Mouse (Mus musculus): ENCODE results near the gene Acot13. TPM values are rescaled to one million over a fixed set of nuclear protein-coding genes. Genes with fewer than 3 reads are reported as not detected.
A peak's percentile ranks its signal among the peaks of the same experiment; 100 is the strongest.

Acot13 gene
- total and polyA plus RNA-seq, 2 experiments from 2014 or later, result 29.1 to 74.2 TPM

DNA sequence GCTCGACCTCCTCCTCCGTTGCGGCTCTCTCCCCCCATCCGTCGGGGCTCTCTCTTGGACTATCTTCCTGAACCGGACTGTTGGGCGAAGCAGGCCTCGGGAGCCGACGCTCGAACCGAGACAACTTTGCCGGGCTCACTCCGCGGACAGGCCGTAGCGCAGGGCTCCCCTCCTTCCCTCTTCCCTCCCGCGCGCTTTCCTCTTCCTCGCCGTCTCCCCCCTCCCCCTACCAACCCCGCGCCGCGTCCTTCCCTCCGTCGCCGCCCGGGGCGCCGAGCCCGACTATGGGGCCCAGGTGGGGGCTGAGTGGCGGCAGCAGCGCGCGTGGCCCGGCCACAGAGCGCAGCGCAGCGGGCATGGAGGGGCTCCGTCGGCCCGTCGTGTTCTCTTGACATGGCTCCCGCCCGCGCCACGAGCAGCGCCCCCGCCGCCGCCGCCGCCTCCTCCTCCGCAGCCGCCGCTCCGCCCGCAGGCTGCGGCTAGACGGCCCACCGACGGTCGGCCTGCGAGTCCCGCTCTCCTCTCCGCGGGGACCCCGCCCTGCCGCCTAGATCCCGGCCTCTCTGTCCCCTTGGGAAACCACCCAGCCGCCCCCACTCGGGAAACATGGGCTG is 29.9 kb downstream of the Acot13 start, which contains the start of gene BC005537:
TSS of gene BC005537 (plus strand) at position 350 of the 614 bp plus-strand sequence.
- no peaks in the 10 kb centered on the region for H3K27me3 ChIP-seq (ENCODE audit: insufficient read depth, low read length)
- no peaks in the 10 kb centered on the region for H3K9me3 ChIP-seq (ENCODE audit: low read length)
- peak within 1 kb of the TSS; percentile 87 for H3K9ac ChIP-seq
- peak within 1 kb of the TSS; percentile 98 for H3K27ac ChIP-seq (ENCODE audit: low read depth, low read length)
- peak within 1 kb of the TSS; percentile 68 for H3K4me3 ChIP-seq (ENCODE audit: low read depth, low read length)
- TF ChIP-seq CTCF (IDR thresholded peaks at IDR 0.05; ENCODE audit: low read depth), result peak; percentile 58
- WGBS, result 4% methylated on average over 72 of the region's 74 CpGs
- H3K4me1 ChIP-seq (ENCODE audit: insufficient read depth), result peaks cover 13% of the 10 kb centered on the region
- peak; percentile 72 for ATAC-seq
- DNase-seq, result peak; percentile 73
- 0 out of 2 replicates have a peak, but pooled peaks cover 3% of the 10 kb centered on the region for H3K36me3 ChIP-seq (ENCODE audit: insufficient read depth)
- peak within 1 kb of the TSS; percentile 68 for H3K4me2 ChIP-seq (ENCODE audit: low read depth)

DNA sequence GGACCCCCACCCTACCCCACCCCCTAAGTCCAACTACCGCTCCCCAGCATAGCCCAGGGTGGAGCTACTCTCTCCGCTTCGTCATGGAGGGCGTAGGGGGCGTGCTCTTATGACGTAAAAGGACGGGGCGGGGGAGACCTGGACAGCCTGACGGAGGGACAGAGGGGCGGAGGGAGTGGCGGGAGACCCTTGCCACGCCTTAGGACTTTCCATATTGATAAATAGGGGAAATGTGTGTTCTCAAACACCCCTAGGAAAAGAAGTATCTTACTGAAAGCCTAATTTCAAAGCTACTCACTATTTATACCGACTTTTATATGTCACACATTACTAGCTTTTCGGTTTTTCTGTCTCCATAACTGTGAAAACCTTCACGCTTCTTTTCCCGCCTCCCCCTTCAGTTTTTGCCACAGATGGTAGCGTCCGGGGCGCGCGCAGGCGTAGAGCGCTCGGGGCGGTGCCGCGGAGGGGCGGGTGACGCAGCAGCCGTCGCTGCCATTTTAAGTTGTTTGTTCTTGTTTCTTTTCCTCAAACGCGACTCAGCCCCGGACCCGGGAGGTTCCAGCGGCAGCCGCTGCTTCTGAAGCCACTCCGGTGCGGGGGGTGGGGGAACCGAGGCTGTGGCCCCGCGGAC is 30.5 kb downstream of the Acot13 start:
- DNase-seq (peak; percentile 98), ATAC-seq (peak; percentile 94)
- Histone ChIP-seq H3K36me3 (ENCODE audit: insufficient read depth) (0 out of 2 replicates have a peak, but pooled peaks cover 3% of the 10 kb centered on the region), H3K27ac (ENCODE audit: low read depth, low read length) (peak overlapping the region; percentile 98), H3K4me3 (ENCODE audit: low read depth, low read length) (peak overlapping the region; percentile 68), H3K4me1 (ENCODE audit: insufficient read depth) (peaks cover 13% of the 10 kb centered on the region), H3K9ac (peak overlapping the region; percentile 87), H3K27me3 (ENCODE audit: insufficient read depth, low read length) (no peaks in the 10 kb centered on the region), H3K9me3 (ENCODE audit: low read length) (no peaks in the 10 kb centered on the region), H3K4me2 (ENCODE audit: low read depth) (peak overlapping the region; percentile 68)
- under 1% methylated on average over 42 of the region's 42 CpGs for WGBS
- TF ChIP-seq CTCF (IDR thresholded peaks at IDR 0.05; ENCODE audit: low read depth), result 0 out of 2 replicates have a peak, but pooled peaks have one; percentile 20

DNA sequence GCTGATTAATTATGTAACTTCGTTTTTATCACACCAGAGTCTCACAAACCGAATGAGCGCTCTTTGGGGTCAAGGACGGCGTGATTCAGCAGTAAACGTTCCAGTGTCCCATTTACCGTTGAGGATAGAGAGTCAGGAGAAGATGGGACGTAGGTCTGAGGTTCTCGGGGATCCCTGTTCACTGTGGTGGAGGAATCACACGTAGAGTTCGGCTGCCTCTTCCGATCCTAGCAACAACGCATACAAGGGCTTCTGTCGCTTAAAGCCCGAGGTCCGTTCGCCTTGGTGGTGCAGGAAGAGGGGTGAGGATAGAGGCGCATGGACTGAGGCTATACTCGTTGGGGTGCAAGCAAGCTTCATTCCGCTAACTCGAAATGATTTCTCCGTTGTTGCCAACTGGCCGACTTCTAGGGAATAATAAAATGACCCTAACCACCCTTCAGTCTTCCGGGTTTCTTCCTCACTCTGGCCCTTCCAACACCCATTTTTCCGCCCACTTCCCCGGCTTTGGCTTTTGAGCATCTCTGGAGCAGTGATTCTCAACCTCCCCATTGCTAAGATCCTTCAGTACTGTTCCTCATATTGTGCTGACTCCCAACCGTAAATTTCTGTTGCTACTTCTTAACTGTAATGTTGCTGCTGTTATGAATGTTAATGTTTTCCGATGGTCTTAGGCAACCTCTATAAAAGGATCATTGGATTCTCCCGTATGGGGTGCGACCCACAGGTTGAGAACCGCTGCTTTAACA is 31.2 kb downstream of the Acot13 start:
- ATAC-seq (peak; percentile 37), DNase-seq (no peak)
- Histone ChIP-seq H3K27ac (ENCODE audit: low read depth, low read length) (peak overlapping the region; percentile 98), H3K9ac (peak overlapping the region; percentile 87), H3K4me1 (ENCODE audit: insufficient read depth) (peaks cover 13% of the 10 kb centered on the region), H3K4me3 (ENCODE audit: low read depth, low read length) (peak overlapping the region; percentile 68), H3K27me3 (ENCODE audit: insufficient read depth, low read length) (no peaks in the 10 kb centered on the region), H3K9me3 (ENCODE audit: low read length) (no peaks in the 10 kb centered on the region), H3K36me3 (ENCODE audit: insufficient read depth) (no peaks in the 10 kb centered on the region), H3K4me2 (ENCODE audit: low read depth) (peak overlapping the region; percentile 68)
- WGBS, result 1% methylated on average over 31 of the region's 31 CpGs
- TF ChIP-seq CTCF (IDR thresholded peaks at IDR 0.05; ENCODE audit: low read depth), result no peak

DNA sequence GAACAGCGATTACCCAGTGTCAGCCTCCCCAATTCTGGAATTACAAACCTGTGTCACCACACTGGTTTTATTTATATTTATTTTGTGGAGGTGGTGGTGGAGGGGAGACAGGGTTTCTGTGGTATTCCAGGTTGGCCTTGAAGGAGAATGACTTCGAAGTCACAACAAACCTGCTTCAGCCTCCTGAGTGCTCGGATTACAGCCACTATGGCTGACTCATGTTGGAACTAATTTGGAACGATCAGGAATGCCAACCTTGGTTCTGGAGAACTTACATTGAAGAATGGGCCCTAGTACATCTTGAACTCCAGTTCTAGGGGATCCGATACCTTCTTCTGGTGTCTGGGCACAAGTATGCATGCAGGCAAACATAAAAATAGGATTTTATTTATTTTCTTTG is 32.0 kb downstream of the Acot13 start:
- H3K4me2 ChIP-seq (ENCODE audit: low read depth), result peak overlapping the region; percentile 68
- no peak for ATAC-seq
- no peak for DNase-seq
- no peak overlapping the region for H3K27ac ChIP-seq (ENCODE audit: low read depth, low read length)
- H3K9me3 ChIP-seq (ENCODE audit: low read length), result no peaks in the 10 kb centered on the region
- WGBS, result 79% methylated on average over 5 of the region's 5 CpGs
- no peaks in the 10 kb centered on the region for H3K36me3 ChIP-seq (ENCODE audit: insufficient read depth)
- H3K9ac ChIP-seq, result peak overlapping the region; percentile 87; the same call in 1 of the 2 replicates
- no peaks in the 10 kb centered on the region for H3K27me3 ChIP-seq (ENCODE audit: insufficient read depth, low read length)
- H3K4me1 ChIP-seq (ENCODE audit: insufficient read depth), result peaks cover 13% of the 10 kb centered on the region
- H3K4me3 ChIP-seq (ENCODE audit: low read depth, low read length), result peak overlapping the region; percentile 68
- TF ChIP-seq CTCF (IDR thresholded peaks at IDR 0.05; ENCODE audit: low read depth), result no peak

DNA sequence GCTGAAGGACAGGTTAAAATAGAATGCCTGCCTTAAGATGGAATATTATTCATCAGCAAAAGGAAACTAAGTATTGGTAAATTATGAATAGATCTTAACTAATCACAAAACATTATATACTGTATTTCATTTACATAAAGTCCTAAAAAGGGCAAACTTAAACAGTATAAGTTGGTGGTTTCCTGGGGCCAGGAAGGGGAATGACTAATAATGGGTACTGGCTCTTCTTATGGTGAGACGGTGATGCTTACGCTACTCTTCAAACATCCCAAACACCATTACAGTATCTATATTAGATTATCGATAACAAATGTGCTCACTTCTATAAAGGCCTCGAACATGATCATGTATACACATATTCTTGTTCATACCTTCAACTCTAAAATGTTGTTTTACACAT is 32.7 kb downstream of the Acot13 start:
- no peak for ATAC-seq
- H3K27me3 ChIP-seq (ENCODE audit: insufficient read depth, low read length), result no peaks in the 10 kb centered on the region
- no peak overlapping the region for H3K27ac ChIP-seq (ENCODE audit: low read depth, low read length)
- H3K9ac ChIP-seq, result no peak overlapping the region
- no peaks in the 10 kb centered on the region for H3K36me3 ChIP-seq (ENCODE audit: insufficient read depth)
- no peak for DNase-seq
- H3K4me3 ChIP-seq (ENCODE audit: low read depth, low read length), result no peak overlapping the region
- WGBS, result 98% methylated on average over 4 of the region's 4 CpGs
- no peak overlapping the region for H3K4me2 ChIP-seq (ENCODE audit: low read depth)
- no peak for TF ChIP-seq CTCF (IDR thresholded peaks at IDR 0.05; ENCODE audit: low read depth)
- H3K4me1 ChIP-seq (ENCODE audit: insufficient read depth), result peaks cover 8% of the 10 kb centered on the region; the same call in 1 of the 2 replicates
- no peaks in the 10 kb centered on the region for H3K9me3 ChIP-seq (ENCODE audit: low read length)

DNA sequence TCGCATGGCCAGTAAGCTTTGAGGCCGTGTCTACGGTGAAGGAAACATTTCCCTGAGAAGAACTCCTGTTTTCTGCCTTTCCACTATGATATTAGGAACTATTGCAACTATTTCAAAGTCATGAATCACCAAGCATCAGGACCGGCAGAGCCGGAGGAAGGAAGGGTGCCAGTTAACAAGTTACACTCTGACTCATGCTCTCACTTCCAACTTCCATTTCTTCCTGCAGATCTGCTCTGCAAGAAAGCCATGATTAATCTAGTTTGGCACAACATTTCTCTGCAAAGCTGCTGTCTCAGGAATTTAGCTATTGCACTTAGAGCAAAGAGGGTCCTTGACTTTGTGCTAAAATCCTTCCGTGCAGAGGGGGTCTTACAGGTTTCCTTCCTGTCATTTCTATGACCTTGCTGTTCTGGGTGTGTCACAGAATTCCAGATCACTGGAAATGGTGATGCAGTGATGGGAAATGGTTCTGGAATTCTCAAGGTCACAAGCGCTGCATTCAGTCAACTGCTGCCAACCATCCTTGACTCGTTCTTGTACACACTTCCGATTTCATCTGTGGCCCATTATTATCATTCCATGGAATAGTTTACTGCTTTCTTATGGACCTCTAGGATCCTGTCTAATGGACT is 38.8 kb downstream of the Acot13 start:
- no peak for TF ChIP-seq CTCF (IDR thresholded peaks at IDR 0.05; ENCODE audit: low read depth)
- H3K27ac ChIP-seq (ENCODE audit: low read depth, low read length), result no peak overlapping the region
- H3K4me2 ChIP-seq (ENCODE audit: low read depth), result no peak overlapping the region
- WGBS, result 85% methylated on average over 9 of the region's 9 CpGs
- no peak overlapping the region for H3K9ac ChIP-seq
- no peak overlapping the region for H3K4me3 ChIP-seq (ENCODE audit: low read depth, low read length)
- no peaks in the 10 kb centered on the region for H3K9me3 ChIP-seq (ENCODE audit: low read length)
- H3K4me1 ChIP-seq (ENCODE audit: insufficient read depth), result no peaks in the 10 kb centered on the region
- no peak for DNase-seq
- no peak for ATAC-seq
- H3K36me3 ChIP-seq (ENCODE audit: insufficient read depth), result no peaks in the 10 kb centered on the region
- no peaks in the 10 kb centered on the region for H3K27me3 ChIP-seq (ENCODE audit: insufficient read depth, low read length)

Measured in forebrain, postnatal 0 days (tissue).